Mouse (Mus musculus) megakaryocyte, embryonic 14.5 days (primary cell): ENCODE results near the gene Gbp5.

Source experiments
- FLI1 ChIP-seq: IDR thresholded peaks from 2 replicates; pipeline ENCODE4 v1.6.1; 2012; ENCODE audit warnings: low read length, inconsistent platforms, mixed read lengths
- GATA1 ChIP-seq: IDR thresholded peaks from 3 replicates; pipeline ENCODE4 v1.6.1; 2012; ENCODE audit warnings: mixed read lengths, low read length, inconsistent platforms, borderline replicate concordance

- TF ChIP-seq GATA1, result no peak
- TF ChIP-seq FLI1, result no peak
Measured at GRCm38 (mm10) chr3:142477866-142478265, 15.9 kb upstream of the Gbp5 start.
